Mouse (Mus musculus) brown adipose tissue, adult 24 weeks (tissue): Measurements from ENCODE around the gene Slc38a11. TPM values are rescaled to one million over a fixed set of nuclear protein-coding genes. Genes with fewer than 3 reads are reported as not detected.

Experiments
- H3K27ac ChIP-seq: fragments of 200-500 bp; replicated peaks from 2 replicates; pipeline ENCODE4 v1.5.1; 2012; ENCODE audit warnings: low read depth, mild to moderate bottlenecking, low read length
- H3K4me1 ChIP-seq: fragments of 200-500 bp; 2 replicates; pipeline ENCODE4 v1.6.1; 2012; ENCODE audit warnings: low read length, mixed read lengths; ENCODE audit not compliant: control insufficient read depth, insufficient read depth, insufficient read length
- H3K4me3 ChIP-seq: fragments of 200-500 bp; 2 replicates; pipeline ENCODE4 v1.5.1; 2012; ENCODE audit warnings: low read depth, mild to moderate bottlenecking, low read length, moderate library complexity; ENCODE audit not compliant: insufficient read depth
- polyA plus RNA-seq: library from polyadenylated mRNA; stranded (reverse); fragments of >200 nt; gene quantifications from 2 replicates; pipeline ENCODE4 v1.2.4, GENCODE M21; 2012; ENCODE audit not compliant: missing spikeins, insufficient read depth, insufficient read length

Gene Slc38a11
- not detected in 2 replicates for polyA plus RNA-seq

GRCm38 (mm10) chr2:65363828-65364497, at the start of gene Slc38a11:
Gene Slc38a11, minus strand, starts transcription at chr2:65364034.
- no peak within 1 kb of the TSS for H3K27ac ChIP-seq
- no peak within 1 kb of the TSS for H3K4me3 ChIP-seq

DNA sequence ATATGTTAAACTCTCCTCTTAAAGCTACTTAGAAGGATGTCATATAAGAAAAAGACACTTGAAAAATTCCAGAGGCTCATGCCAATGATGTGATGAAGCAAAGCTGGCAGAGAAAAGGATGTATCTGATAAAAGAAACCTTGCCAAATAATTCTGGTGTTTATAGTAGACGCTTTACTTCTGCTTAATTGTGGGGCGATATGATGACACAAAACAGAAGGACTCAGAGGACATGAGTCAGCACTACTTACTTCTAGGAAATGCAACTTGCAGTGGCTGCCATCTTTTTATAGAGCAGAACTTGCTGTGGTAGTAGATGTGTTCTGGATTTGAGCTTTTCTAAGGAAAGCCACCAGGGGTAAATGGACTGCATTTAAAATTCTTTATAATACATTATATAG, 43.3 kb upstream of the Slc38a11 start:
- Histone ChIP-seq H3K27ac (no peak overlapping the region), H3K4me1 (no peaks in the 10 kb centered on the region), H3K4me3 (no peak overlapping the region)

More at GRCm38 (mm10) chr2:65363828-65364497, at the start of gene Slc38a11:
- H3K4me1 ChIP-seq = no peaks in the 10 kb centered on the region

GRCm38 (mm10) chr2:65405407-65405806, 41.6 kb upstream of the Slc38a11 start:
- H3K27ac ChIP-seq = no peak overlapping the region
- H3K4me3 ChIP-seq = no peak overlapping the region
- no peaks in the 10 kb centered on the region for H3K4me1 ChIP-seq

GRCm38 (mm10) chr2:65402001-65402400, 38.2 kb upstream of the Slc38a11 start:
- no peaks in the 10 kb centered on the region for H3K4me1 ChIP-seq
- no peak overlapping the region for H3K27ac ChIP-seq
- H3K4me3 ChIP-seq = no peak overlapping the region

GRCm38 (mm10) chr2:65399938-65400337, 36.1 kb upstream of the Slc38a11 start:
- H3K27ac ChIP-seq = no peak overlapping the region
- H3K4me1 ChIP-seq = no peaks in the 10 kb centered on the region
- no peak overlapping the region for H3K4me3 ChIP-seq

GRCm38 (mm10) chr2:65396128-65396527, 32.3 kb upstream of the Slc38a11 start:
- Histone ChIP-seq H3K27ac (no peak overlapping the region), H3K4me3 (no peak overlapping the region), H3K4me1 (no peaks in the 10 kb centered on the region)

DNA sequence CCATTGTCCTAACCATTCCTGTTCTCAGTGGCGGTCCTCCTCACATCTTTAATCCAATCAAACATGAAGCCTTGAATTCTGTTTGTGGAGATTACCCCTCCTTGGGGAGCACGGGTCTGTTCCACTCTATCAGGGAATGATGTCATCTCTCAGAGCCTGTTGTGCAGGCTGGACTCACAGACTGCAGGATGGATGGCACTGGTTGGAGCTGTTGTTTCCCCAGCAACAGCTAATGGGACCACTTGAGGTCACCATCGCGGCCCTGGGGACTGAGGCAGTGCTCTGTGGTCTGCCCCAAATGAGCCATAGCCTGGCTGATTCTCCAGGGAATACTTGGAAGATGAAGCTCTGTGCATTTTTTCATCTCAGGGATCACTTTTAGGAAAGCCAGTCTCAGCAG, 29.2 kb upstream of the Slc38a11 start:
- no peaks in the 10 kb centered on the region for H3K4me1 ChIP-seq
- no peak overlapping the region for H3K4me3 ChIP-seq
- no peak overlapping the region for H3K27ac ChIP-seq

DNA sequence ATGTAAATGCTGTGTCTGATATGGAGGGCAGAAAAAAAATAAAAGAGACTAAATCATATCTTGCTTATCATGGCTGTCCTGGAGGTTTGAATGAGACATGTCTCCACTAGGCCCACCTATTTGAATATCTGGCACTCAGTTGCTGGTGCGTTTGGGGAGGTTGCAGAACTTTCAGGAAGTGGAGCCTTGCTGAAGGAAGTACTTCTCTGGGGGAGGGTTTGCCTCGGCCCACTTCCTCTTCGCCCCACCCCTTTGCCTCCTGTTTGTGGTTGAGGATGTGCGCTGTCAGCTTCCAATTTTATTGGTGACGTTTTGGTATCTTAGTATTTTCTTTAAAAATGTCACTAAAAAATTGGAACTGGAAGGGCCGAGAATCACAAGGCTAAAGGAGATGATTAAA, 27.5 kb upstream of the Slc38a11 start:
- Histone ChIP-seq H3K4me3 (no peak overlapping the region), H3K4me1 (no peaks in the 10 kb centered on the region), H3K27ac (no peak overlapping the region)

- H3K27ac ChIP-seq = no peak overlapping the region
- H3K4me3 ChIP-seq = no peak overlapping the region
- H3K4me1 ChIP-seq = no peaks in the 10 kb centered on the region
Measured at GRCm38 (mm10) chr2:65384815-65385214, 21.0 kb upstream of the Slc38a11 start.

GRCm38 (mm10) chr2:65382485-65382884, 18.7 kb upstream of the Slc38a11 start:
- no peaks in the 10 kb centered on the region for H3K4me1 ChIP-seq
- H3K27ac ChIP-seq = 0 out of 2 replicates have a peak overlapping the region, but pooled peaks have one; percentile 2
- no peak overlapping the region for H3K4me3 ChIP-seq

GRCm38 (mm10) chr2:65378425-65378824, 14.6 kb upstream of the Slc38a11 start:
- no peak overlapping the region for H3K4me3 ChIP-seq
- peak overlapping the region; percentile 69 for H3K27ac ChIP-seq
- no peaks in the 10 kb centered on the region for H3K4me1 ChIP-seq

GRCm38 (mm10) chr2:65374410-65374809, 10.6 kb upstream of the Slc38a11 start:
- Histone ChIP-seq H3K4me1 (no peaks in the 10 kb centered on the region), H3K4me3 (no peak overlapping the region), H3K27ac (no peak overlapping the region)

DNA sequence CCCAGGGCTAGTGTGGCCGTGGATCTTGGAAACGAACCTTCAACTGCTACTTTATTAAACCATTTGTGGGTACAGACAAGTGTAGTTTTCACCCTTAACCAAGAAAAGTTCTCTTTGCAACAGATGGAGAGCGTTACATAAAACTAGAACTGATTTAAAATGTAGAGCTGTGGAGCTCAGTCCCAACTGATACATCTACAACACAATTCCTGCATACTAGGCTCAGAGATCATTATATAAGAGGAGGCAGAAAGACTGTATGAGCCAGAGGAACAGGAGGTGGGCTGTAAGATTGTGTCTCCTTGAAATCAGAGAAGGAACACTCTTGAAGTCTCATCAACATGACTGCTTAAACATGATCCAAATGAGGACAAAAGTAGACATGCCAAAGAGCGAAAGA, 9.2 kb upstream of the Slc38a11 start:
- Histone ChIP-seq H3K27ac (no peak overlapping the region), H3K4me3 (no peak overlapping the region), H3K4me1 (no peaks in the 10 kb centered on the region)

DNA sequence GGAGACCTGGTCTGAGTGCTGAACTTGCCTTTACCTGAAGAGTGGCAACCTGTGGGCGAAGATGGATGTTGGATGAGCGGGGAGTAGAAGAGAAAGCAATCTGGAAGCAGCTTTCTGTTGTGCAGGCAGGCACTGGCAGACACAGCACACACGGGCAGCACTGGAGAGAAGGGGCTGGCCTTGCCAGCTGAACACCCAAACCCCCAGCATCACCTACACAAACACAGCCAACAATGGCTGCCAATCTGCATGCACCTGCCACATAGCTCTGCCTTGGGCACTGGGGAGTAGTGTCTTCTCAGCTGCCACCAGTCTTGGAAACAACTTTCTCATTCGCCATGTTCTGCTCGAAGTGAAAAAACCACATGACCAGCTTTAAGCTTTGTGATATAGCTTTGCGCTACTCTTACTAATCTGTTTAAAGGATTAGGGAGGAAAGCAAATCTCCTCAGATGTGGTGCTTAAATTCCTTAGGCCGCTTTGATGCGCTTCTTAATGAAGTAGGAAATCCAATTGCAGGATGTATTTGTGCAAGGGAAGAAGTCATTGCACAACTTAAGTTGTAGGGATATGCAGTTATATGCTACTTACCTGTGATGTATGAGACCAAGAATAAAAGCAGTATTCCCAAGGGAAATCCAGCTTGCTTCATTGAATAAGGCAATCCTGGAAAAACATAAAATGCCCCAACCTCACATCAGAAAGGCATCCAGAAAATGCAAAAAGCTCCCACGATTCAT, 2.9 kb downstream of the Slc38a11 start:
- Histone ChIP-seq H3K4me1 (no peaks in the 10 kb centered on the region), H3K27ac (no peak overlapping the region)

GRCm38 (mm10) chr2:65347367-65347766, 16.5 kb downstream of the Slc38a11 start:
- no peak overlapping the region for H3K4me3 ChIP-seq
- H3K27ac ChIP-seq = no peak overlapping the region
- no peaks in the 10 kb centered on the region for H3K4me1 ChIP-seq

More for the DNA sequence above, 2.9 kb downstream of the Slc38a11 start:
- no peak overlapping the region for H3K4me3 ChIP-seq

DNA sequence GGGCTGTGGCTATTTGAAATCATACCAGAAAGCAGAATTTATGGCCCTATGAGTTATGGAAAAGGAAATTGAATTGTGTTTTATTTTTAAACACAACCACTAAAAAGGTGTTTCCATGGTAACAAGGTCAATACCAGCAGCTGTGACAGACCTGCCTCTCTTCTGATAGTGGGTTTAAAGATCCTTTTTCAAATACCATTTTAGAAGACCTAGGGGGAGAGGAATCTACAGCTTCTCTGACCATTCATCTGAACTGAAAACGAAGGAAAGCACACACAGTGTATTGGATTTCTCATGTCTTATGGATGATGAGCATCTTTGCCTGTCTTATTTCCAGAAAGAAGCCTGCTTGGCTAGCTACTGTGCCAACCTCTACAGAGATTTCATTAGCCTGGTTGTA, 16.9 kb downstream of the Slc38a11 start:
- H3K27ac ChIP-seq = no peak overlapping the region
- H3K4me3 ChIP-seq = no peak overlapping the region
- H3K4me1 ChIP-seq = no peaks in the 10 kb centered on the region
